Mouse (Mus musculus): ENCODE results near the gene Shmt2.

Shmt2 gene

DNA sequence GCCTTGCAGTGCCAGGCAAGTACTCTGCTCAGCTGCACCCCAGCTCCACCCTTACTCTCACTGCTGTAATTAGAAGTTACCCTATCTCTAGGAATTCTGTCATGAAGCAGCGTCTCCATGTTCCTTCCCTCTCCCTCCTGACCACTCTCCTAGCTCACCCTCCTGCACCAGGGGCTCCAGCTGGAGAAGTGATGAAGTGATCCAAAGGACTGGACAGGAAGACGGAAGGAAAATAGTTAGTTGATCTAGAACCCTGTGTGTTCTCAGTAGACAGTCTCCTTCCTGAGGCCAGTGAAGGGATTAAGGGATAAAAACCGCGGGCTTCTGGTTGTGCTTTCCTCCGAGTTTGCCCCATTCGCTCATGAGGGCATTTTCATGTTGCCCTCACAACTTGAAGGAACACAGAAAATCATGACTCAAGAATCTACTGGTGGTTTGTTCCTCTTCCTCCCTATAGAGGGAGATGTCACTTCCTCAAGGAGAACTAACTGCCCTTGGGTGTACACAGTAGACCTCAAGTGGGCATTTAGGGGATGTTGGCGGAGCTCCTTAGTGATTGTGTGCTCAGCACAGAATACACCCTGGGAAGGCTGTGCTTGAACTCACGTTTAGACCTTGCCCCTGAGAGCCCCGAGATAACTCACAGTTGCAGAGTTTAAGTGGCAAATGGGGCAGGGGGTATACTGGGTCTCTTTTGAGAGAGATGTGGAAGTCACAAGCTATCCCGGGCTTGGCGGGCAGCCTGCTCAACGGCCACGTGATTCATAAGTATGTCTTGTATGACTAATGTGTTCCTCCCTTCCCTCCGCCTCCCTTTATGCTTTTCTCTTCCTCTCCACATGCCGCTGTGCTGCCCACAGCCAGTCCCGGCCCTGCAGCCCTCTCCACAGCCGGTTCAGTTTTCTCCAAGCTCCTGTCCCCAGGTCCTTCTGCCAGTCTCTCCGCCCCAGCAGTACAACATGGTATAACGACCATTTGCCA, 41.1 kb downstream of the Shmt2 start:
- peaks cover 7% of the 10 kb centered on the region for H3K36me3 ChIP-seq (ENCODE audit: control insufficient read depth, insufficient read depth, low read length, poor library complexity, severe bottlenecking)
- DNase-seq (ENCODE audit: low read depth, low spot score) = no peak

DNA sequence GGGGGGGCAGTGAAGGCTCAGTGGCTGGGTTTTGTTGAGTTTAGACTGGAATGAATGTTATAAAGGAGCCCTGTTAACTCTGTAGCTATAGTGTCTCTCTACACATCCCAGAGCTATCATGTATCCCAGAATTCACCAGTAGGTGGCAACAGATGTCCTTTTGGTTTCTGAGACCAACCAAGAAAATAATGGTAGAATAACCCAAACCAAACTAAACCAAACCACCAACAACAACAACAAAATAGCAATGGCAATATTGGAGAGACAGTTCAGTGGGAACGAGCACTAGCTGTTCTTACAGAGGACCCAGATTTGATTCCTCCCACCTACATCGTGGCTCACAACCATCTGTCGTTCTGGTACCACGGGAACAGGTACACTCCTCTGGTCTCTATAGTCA, 43.1 kb downstream of the Shmt2 start:
- peak; percentile 45 for DNase-seq (ENCODE audit: low read depth, low spot score)
- Histone ChIP-seq H3K36me3 (ENCODE audit: control insufficient read depth, insufficient read depth, low read length, poor library complexity, severe bottlenecking) (peaks cover 10% of the 10 kb centered on the region), H3K27me3 (ENCODE audit: control insufficient read depth, insufficient read depth, low read length, poor library complexity, severe bottlenecking) (no peaks in the 10 kb centered on the region)

More for the DNA sequence above, 41.1 kb downstream of the Shmt2 start:
- no peaks in the 10 kb centered on the region for H3K27me3 ChIP-seq (ENCODE audit: control insufficient read depth, insufficient read depth, low read length, poor library complexity, severe bottlenecking)

DNA sequence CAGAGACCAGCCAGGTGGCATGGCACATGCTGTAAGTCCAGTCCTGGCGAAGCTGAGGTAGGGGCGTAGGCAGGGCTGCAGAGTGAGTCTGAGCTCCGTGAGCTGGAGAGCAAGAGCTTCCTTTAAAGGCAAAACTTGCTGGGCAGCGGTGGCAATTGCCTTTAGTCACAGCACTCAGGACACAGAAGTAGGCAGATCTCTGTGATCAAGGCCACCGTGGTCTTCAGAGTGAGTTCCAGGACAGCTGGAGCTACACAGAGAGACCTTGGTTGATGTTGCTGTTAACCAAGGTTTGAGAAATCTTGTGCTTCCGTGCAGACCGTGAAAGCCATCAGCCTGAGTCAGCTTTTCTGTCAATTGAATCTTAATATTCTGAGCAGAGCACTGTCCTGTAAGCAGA, 44.9 kb downstream of the Shmt2 start:
- Histone ChIP-seq H3K36me3 (ENCODE audit: control insufficient read depth, insufficient read depth, low read length, poor library complexity, severe bottlenecking) (peaks cover 9% of the 10 kb centered on the region), H3K27me3 (ENCODE audit: control insufficient read depth, insufficient read depth, low read length, poor library complexity, severe bottlenecking) (no peaks in the 10 kb centered on the region)
- no peak for DNase-seq (ENCODE audit: low read depth, low spot score)

DNA sequence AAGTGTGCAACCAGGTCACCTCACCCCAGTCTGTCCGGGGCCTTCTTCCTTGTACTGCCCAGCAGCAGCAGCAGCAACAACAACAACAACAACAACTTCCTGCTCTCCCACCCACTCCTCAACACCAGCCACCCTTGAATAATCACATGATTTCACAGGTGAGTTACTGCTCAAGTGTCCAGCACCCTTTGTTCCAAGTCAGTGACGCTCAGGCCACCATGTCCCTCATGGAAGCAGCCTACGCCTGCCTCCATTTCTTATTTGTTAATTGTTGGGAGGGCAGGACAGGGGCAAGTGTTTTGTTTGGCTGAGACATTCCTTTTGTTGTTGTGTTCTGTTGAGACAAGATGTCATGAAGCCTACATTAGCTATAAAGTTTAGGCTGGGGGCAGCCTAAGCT, 45.7 kb downstream of the Shmt2 start:
- Histone ChIP-seq H3K36me3 (ENCODE audit: control insufficient read depth, insufficient read depth, low read length, poor library complexity, severe bottlenecking) (peaks cover 9% of the 10 kb centered on the region), H3K27me3 (ENCODE audit: control insufficient read depth, insufficient read depth, low read length, poor library complexity, severe bottlenecking) (no peaks in the 10 kb centered on the region)

DNA sequence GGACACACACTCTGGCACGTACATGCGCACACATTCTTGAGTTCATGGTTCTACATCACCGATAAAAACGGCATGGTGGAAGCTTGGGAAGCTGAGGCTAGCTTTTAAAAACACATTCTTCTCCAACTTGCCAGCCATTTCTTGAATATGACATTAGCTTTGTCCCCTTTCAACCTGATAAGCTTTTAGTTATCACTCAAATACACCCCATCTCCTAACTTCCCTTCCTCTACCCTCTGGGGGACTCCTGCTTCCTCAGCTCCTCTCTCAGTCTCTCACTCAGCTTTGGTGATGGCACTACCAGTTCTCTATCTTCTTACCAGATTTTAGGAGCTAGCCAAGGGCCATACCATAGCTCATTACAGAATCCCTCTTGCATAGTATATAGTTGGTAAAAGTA, 47.1 kb downstream of the Shmt2 start:
- DNase-seq (ENCODE audit: low read depth, low spot score) = no peak
- H3K27me3 ChIP-seq (ENCODE audit: control insufficient read depth, insufficient read depth, low read length, poor library complexity, severe bottlenecking) = no peaks in the 10 kb centered on the region
- peaks cover 9% of the 10 kb centered on the region for H3K36me3 ChIP-seq (ENCODE audit: control insufficient read depth, insufficient read depth, low read length, poor library complexity, severe bottlenecking)

More for the DNA sequence above, 45.7 kb downstream of the Shmt2 start:
- DNase-seq (ENCODE audit: low read depth, low spot score) = no peak

DNA sequence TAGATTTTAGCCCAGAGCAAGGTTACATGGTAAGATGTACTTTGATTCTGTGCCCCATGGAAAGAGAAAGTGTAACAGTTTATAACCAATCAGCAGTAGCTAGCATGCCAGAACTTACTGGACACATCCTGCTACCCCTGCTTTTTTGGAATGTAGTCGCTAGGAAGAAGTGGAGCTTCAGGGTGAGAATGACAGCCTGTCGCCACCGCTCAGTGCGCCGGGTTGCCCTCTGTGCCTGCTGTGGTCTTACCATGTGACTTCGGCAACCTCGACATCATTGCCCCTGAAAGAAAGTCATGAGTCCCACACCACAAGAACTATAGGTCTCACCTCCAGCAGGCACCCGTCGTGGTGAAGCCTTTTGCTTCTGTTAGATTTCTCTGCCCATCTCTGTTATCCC, 49.5 kb downstream of the Shmt2 start:
- peaks cover 12% of the 10 kb centered on the region for H3K36me3 ChIP-seq (ENCODE audit: control insufficient read depth, insufficient read depth, low read length, poor library complexity, severe bottlenecking)
- H3K27me3 ChIP-seq (ENCODE audit: control insufficient read depth, insufficient read depth, low read length, poor library complexity, severe bottlenecking) = no peaks in the 10 kb centered on the region
- no peak for DNase-seq (ENCODE audit: low read depth, low spot score)

DNA sequence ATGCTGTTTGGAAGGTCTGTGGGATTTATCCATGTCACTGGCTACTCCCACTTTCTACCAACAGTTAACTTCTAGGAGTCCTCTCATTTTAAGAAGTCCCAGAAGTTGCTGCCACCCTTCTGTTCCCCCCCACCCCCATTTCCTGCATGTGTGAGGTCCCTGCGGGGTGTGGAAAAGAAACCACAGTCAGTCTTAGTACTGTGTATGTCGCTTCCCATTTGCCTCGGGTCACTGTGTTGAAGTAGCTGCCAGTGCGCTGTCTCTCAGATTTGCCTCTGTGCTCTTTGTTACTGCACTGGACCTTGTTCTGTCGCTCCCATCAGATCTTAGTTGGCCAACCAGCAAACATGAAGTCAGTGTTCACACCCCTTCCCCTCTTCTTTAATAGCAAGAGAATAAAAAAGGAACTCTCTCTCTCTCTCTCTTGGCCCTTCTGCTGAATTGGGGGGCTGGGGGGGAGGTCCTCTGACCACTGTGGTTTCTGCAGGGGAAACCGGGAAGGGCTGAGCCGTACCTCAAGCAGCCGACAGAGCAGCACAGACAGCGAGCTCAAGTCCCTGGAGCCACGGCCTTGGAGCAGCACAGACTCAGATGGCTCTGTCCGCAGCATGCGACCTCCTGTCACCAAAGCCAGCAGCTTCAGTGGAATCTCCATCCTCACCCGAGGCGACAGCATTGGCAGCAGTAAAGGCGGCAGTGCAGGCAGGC, 50.8 kb downstream of the Shmt2 start:
- H3K36me3 ChIP-seq (ENCODE audit: control insufficient read depth, insufficient read depth, low read length, poor library complexity, severe bottlenecking) = peaks cover 14% of the 10 kb centered on the region
- no peak for DNase-seq (ENCODE audit: low read depth, low spot score)
- H3K27me3 ChIP-seq (ENCODE audit: control insufficient read depth, insufficient read depth, low read length, poor library complexity, severe bottlenecking) = no peaks in the 10 kb centered on the region

Data from splenic B cell, adult 2 months (primary cell).